Mouse (Mus musculus) kidney, postnatal 0 days (tissue): ENCODE measurements around the gene C87436. TPM values are rescaled to one million over a fixed set of nuclear protein-coding genes. Genes with fewer than 3 reads are reported as not detected.

Experiments
- ATAC-seq: fragments of 200-750 bp; cut with Nextera tagmentation; replicated peaks from 2 replicates; pipeline ENCODE4 v1.8.0; 2017; ENCODE audit warnings: low read depth, moderate number of reproducible peaks, moderate TSS enrichment, moderate library complexity; ENCODE audit not compliant: low FRiP score
- DNase-seq: peaks from one replicate; pipeline ENCODE4 v3.0.0-alpha.2; 2016; ENCODE audit warnings: low spot score
- H3K27ac ChIP-seq: fragments of 300-500 bp; sonication (generic); 2 replicates; pipeline ENCODE4 v1.5.1; 2014; ENCODE audit warnings: mild to moderate bottlenecking
- H3K27me3 ChIP-seq: fragments of 300-500 bp; sonication (generic); 2 replicates; pipeline ENCODE4 v1.6.1; 2014; ENCODE audit warnings: low read length, mixed read lengths; ENCODE audit not compliant: insufficient read depth
- H3K36me3 ChIP-seq: fragments of 300-500 bp; sonication (generic); 2 replicates; pipeline ENCODE4 v1.6.1; 2014; ENCODE audit warnings: low read length, mixed read lengths; ENCODE audit not compliant: insufficient read depth
- H3K4me1 ChIP-seq: fragments of 300-500 bp; sonication (generic); replicated peaks from 2 replicates; pipeline ENCODE4 v1.6.1; 2014; ENCODE audit warnings: antibody characterized with exemption, low read length, mixed read lengths; ENCODE audit not compliant: insufficient read depth
- H3K4me2 ChIP-seq: fragments of 300-500 bp; sonication (generic); 2 replicates; pipeline ENCODE4 v1.6.1; 2014; ENCODE audit warnings: mild to moderate bottlenecking, low read length, moderate library complexity, mixed read lengths
- H3K4me3 ChIP-seq: fragments of 300-500 bp; sonication (generic); replicated peaks from 2 replicates; pipeline ENCODE4 v1.5.1; 2014; ENCODE audit warnings: low read depth, low read length
- H3K9ac ChIP-seq: fragments of 300-500 bp; sonication (generic); 2 replicates; pipeline ENCODE4 v1.6.1; 2014; ENCODE audit warnings: low read depth, low read length
- H3K9me3 ChIP-seq: fragments of 300-500 bp; sonication (generic); replicated peaks from 2 replicates; pipeline ENCODE4 v1.6.1; 2016; ENCODE audit warnings: low read length, inconsistent platforms, mixed read lengths
- CTCF ChIP-seq: IDR thresholded peaks from 2 replicates; pipeline ENCODE4 v1.5.1; 2016; ENCODE audit warnings: antibody characterized with exemption, low read depth, mild to moderate bottlenecking, moderate library complexity
- WGBS: fragments of 180-500 bp; shearing (Covaris S2); extraction: QIAGEN DNeasy Blood & Tissue Kit; methylation state at CpG from one replicate; pipeline ENCODE4 v1.1.7; 2014; 5-methylcytosine and 5-hydroxymethylcytosine counted together
- polyA plus RNA-seq: library from polyadenylated mRNA; unstranded; fragments of >200 nt; fragmentation: Nextera tagmentation; extraction: Ambion mirVana; gene quantifications from 2 replicates; pipeline ENCODE4 v1.2.1, GENCODE M21; 2015

Gene C87436
- polyA plus RNA-seq, 1 experiment from 2014 or later = 23.1 TPM

DNA sequence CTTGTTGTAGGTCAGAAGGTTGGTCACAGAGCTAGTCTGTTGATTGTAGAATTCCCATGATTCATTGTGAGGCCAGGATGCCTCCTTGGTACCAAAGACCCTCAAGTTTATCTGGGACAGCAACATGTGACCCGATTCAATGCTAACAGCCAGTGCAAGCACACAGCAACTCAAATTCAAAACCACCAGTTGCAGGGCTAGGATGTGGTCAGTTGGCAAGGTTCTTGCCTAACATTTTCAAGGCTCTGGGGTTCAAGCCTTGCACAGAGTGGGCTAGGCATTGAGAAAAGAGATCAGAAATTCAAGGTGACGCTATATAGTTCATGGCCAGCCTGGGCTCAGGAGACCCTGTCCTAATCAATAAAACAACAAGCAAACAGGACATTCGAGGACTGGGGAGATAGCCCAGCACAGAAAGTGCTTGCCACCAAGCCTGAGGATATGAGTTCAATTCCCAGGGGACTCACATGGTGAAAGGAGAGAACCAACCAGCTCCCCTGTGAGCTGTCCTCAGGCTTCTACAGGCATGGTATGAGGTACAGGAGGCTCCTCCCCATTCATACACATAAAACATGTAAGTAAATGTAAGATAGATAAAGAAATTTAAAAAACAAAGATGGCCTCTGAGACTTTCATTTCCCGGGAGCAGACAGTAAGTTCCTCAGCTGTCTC, 71.2 kb downstream of the C87436 start:
- no peak overlapping the region for H3K4me2 ChIP-seq
- no peaks in the 10 kb centered on the region for H3K4me1 ChIP-seq
- H3K27ac ChIP-seq = no peak overlapping the region
- H3K9ac ChIP-seq = no peak overlapping the region
- H3K27me3 ChIP-seq = no peaks in the 10 kb centered on the region
- WGBS = 77% methylated on average over 4 of the region's 4 CpGs
- no peaks in the 10 kb centered on the region for H3K36me3 ChIP-seq
- DNase-seq (no peak), ATAC-seq (no peak)
- TF ChIP-seq CTCF = no peak
- H3K4me3 ChIP-seq = no peak overlapping the region
- no peaks in the 10 kb centered on the region for H3K9me3 ChIP-seq

DNA sequence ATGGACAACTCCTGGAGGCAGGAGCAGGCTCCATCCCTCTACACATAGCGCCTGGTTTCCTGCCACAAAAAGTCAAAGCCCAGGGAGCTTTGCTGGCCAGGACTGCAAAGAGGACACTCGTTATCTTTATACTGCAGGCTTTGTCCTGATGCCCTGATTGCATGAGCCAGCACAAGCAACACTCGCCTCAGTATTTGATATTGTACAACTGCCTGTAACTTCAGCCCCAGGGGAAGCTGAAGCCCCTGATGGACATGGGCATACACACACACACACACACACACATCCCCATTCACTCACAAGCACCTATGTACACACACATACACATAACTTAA, 71.7 kb downstream of the C87436 start:
- H3K36me3 ChIP-seq = no peaks in the 10 kb centered on the region
- H3K4me3 ChIP-seq = no peak overlapping the region
- no peaks in the 10 kb centered on the region for H3K27me3 ChIP-seq
- ATAC-seq (no peak), DNase-seq (no peak)
- H3K27ac ChIP-seq = no peak overlapping the region
- no peaks in the 10 kb centered on the region for H3K9me3 ChIP-seq
- H3K4me2 ChIP-seq = no peak overlapping the region
- WGBS = 73% methylated on average over 3 of the region's 3 CpGs
- TF ChIP-seq CTCF = no peak
- no peak overlapping the region for H3K9ac ChIP-seq
- H3K4me1 ChIP-seq = no peaks in the 10 kb centered on the region

DNA sequence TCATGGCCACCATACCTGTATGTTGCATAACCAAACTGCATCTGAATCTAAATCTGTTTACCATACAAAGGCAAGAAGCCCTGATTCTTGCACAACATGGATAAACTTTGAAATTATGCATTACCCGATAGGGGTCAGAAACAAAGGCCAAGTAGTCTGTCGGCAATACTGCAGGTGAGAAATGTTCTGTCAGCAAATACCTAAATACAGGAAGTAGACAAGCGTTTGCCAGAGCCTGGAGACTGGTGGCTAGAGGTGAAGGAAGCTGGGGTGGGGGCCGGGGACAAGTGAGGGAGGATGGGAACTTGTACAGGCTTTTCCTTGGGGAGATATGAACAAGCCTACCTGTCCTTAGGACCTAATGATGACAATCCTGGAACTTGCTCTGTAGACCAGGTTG, 72.8 kb downstream of the C87436 start:
- no peaks in the 10 kb centered on the region for H3K4me1 ChIP-seq
- no peak overlapping the region for H3K4me2 ChIP-seq
- H3K4me3 ChIP-seq = no peak overlapping the region
- WGBS = 51% methylated on average over 4 of the region's 4 CpGs
- ATAC-seq (no peak), DNase-seq (no peak)
- no peak for TF ChIP-seq CTCF
- H3K9ac ChIP-seq = no peak overlapping the region
- no peaks in the 10 kb centered on the region for H3K9me3 ChIP-seq
- H3K36me3 ChIP-seq = no peaks in the 10 kb centered on the region
- H3K27ac ChIP-seq = no peak overlapping the region
- no peaks in the 10 kb centered on the region for H3K27me3 ChIP-seq

DNA sequence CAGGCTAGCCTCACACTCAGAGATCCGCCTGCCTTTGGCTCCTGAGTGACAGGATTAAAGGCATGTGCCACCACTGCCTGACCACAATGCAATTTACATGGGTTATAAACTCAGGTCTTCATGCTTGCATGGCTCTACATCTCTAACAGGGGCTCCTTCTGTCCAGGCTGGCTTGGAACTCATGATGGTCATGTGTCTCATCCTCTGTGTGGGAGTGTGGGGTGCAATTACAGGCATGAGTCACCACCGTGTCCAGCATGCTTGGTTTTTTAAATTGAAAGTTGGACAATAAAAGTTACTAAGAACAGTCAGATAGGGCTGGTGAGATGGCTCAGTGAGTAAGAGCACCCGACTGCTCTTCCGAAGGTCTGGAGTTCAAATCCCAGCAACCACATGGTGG, 75.1 kb downstream of the C87436 start:
- Histone ChIP-seq H3K27ac (no peak overlapping the region), H3K9me3 (no peaks in the 10 kb centered on the region), H3K4me2 (no peak overlapping the region), H3K9ac (no peak overlapping the region), H3K4me1 (no peaks in the 10 kb centered on the region), H3K27me3 (no peaks in the 10 kb centered on the region), H3K36me3 (no peaks in the 10 kb centered on the region), H3K4me3 (no peak overlapping the region)
- ATAC-seq (no peak), DNase-seq (no peak)
- TF ChIP-seq CTCF = no peak
- 71% methylated on average over 4 of the region's 4 CpGs for WGBS

DNA sequence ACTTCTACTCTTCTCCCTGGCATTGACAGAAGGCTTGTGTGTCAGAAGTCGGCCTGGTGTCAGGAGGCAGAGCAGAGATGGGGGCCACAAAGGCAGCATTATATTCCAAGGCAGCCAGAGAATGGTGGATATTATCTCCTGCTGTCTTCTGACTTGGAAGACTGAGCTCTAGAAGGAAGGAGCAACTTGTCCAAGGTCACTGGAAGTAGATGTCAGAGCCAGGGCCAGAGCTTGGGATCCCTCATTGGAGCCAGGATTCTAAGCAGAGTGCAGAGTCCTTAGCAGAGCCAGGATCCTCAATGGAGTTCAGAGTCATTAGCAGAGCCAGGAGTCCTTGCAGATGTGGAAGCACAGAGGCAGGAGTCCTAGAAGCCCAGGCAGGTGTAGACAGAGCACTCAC, 77.8 kb downstream of the C87436 start:
- H3K4me1 ChIP-seq = no peaks in the 10 kb centered on the region
- no peak for ATAC-seq
- no peak for TF ChIP-seq CTCF
- H3K4me2 ChIP-seq = no peak overlapping the region
- 53% methylated on average over 1 of the region's 1 CpGs for WGBS
- no peak for DNase-seq
- no peak overlapping the region for H3K9ac ChIP-seq
- H3K27ac ChIP-seq = 0 out of 2 replicates have a peak overlapping the region, but pooled peaks have one; percentile 36
- no peaks in the 10 kb centered on the region for H3K27me3 ChIP-seq
- no peak overlapping the region for H3K4me3 ChIP-seq
- H3K9me3 ChIP-seq = no peaks in the 10 kb centered on the region
- H3K36me3 ChIP-seq = 0 out of 2 replicates have a peak, but pooled peaks cover under 1% of the 10 kb centered on the region

DNA sequence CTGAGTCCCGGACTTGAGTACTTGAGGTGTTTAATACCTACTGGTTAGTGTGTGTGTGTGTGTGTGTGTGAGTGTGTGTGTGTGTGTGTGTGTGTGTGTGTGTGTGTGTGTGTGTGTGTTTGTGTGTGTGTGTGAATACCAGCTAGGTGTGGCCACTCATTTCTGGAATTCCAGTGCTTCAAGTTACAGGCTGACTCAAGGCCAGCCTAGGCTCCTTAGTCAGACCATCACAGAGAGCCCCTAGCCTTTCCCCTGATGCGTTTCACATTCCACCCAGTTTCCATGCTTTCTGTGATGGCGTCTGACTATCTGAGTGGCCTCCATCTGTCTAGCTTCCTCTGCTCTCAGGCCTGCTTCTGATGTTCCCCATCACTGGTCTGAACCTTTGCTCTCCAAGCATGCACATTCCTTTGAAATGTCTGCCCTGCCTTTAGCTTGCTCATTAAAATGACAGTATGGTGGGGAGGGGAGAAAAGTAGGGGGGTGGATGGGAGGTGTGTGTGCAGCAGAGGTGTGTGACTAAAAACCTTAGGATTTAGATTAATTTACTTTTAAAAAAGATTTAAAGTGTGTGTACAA, 81.7 kb downstream of the C87436 start:
- H3K4me3 ChIP-seq = no peak overlapping the region
- DNase-seq (peak; percentile 22), ATAC-seq (0 out of 2 replicates have a peak, but pooled peaks have one; percentile 34)
- H3K9me3 ChIP-seq = no peaks in the 10 kb centered on the region
- WGBS = 69% methylated on average over 3 of the region's 3 CpGs
- 0 out of 2 replicates have a peak, but pooled peaks cover 8% of the 10 kb centered on the region for H3K36me3 ChIP-seq
- no peak overlapping the region for H3K4me2 ChIP-seq
- H3K27me3 ChIP-seq = no peaks in the 10 kb centered on the region
- H3K9ac ChIP-seq = no peak overlapping the region
- H3K27ac ChIP-seq = peak overlapping the region; percentile 42
- peaks cover 9% of the 10 kb centered on the region; the same call in 1 of the 2 replicates for H3K4me1 ChIP-seq
- TF ChIP-seq CTCF = no peak
